Mouse (Mus musculus) adrenal gland, postnatal 25 days (tissue): Measurements from ENCODE around the gene Prm1. TPM values are rescaled to one million over a fixed set of nuclear protein-coding genes. Genes with fewer than 3 reads are reported as not detected.
"Not testable (repeated sequence)": the region's sequence is repeated elsewhere in the genome, so short reads cannot be mapped to it uniquely, and the experiment has no call there.

Source experiments
- DNase-seq: peaks from one replicate; pipeline ENCODE4 v3.0.0; 2021; ENCODE audit warnings: mixed read lengths
- total RNA-seq: library from RNA; stranded (reverse); gene quantifications from 2 replicates; pipeline ENCODE4 v1.2.3, GENCODE M21; 2021

Gene Prm1
- total RNA-seq, 1 experiment from 2014 or later = not detected

DNA sequence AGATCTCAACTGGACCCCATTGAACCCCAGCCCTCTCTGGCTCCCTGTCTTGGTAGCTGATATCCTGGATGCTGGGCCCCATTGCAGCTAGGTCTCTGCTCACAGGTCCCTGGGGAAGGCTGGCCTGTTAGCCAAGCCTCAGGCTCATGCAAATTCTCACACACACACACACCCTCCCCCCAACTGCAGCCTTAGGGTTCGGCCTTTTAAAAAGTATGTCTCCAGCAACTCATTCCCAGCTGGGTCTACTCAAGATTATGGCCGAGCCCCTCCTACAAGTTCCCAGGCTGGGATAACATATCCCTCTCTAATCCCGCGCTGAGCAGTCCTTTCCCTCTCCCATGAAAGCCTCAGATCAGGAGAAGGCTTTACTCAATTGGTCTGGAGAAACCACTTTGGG lies 15.7 kb upstream of the Prm1 start:
- DNase-seq = no peak

DNA sequence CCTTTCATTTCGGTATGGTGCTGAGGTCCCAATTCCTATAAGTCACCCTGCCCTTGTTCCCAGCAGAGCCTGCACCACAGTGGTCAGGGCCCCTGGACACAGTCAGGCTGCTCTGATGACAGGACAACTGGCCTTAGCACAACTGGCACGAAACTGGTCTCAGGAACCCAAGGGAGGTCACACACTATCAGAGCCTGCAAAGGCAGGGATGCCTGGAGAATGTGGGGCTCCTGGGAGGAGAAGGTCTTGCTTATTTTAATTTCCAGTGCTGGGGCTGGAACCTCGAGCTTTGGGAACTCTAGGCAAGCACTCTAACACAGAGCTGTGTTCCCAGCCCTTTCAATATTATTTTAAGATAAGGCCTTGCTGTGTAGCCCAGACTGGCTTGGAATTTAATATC lies 14.3 kb upstream of the Prm1 start:
- no peak for DNase-seq

GRCm38 (mm10) chr16:10818579-10819135 lies 13.0 kb upstream of the Prm1 start:
- no peak for DNase-seq

GRCm38 (mm10) chr16:10814864-10815263 lies 9.2 kb upstream of the Prm1 start:
- peak; percentile 28 for DNase-seq

- no peak for DNase-seq
These were observed 8.1 kb upstream of the Prm1 start for GRCm38 (mm10) chr16:10813726-10814125.

GRCm38 (mm10) chr16:10812865-10813371 lies 7.3 kb upstream of the Prm1 start, which contains the start of gene Gm11172:
TSS of gene Gm11172 (plus strand) at chr16:10812915.
- DNase-seq = no peak

DNA sequence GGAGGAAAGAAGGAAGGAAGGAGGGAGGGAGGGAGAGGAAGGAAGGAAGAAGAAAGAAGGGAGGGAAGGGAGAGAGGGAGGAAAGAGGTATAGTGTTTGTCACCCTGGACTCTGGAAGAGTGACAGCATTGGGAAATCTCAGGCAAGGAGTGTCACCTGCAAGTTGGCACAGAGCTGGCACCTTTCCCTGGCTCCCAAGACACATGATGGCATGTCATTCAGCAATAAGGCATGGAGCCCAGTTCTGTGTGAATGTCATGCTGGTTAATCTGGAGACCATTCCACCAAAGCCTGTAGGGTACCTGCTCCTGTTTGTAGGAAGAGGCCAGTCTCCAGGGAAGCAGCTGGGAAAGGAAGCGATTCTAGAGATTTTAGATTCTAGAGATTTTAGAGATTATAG lies 4.7 kb upstream of the Prm1 start:
- no peak for DNase-seq

- not testable (repeated sequence) for DNase-seq
These were observed 3.2 kb downstream of the Prm1 start for GRCm38 (mm10) chr16:10802420-10802819.

DNA sequence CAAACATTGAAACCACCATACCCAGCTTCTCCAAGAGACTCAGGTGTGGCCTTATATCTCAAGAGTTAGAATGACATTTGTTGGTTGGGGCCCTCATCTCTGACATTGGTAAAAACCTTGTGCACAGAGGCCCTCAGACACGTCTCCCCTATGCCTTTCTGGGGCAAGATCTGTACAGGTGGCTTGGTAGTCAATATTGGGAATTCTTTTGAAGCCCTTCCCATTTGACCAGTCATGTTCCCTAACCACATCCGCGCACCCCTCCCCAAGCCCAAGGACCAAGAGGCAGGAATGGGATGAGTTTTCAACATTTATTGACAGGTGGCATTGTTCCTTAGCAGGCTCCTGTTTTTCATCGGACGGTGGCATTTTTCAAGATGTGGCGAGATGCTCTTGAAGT lies 9.6 kb downstream of the Prm1 start, which contains the start of gene Prm2:
Gene Prm2 (minus strand): TSS at position 101 of the 400 bp plus-strand sequence.
- DNase-seq = no peak

DNA sequence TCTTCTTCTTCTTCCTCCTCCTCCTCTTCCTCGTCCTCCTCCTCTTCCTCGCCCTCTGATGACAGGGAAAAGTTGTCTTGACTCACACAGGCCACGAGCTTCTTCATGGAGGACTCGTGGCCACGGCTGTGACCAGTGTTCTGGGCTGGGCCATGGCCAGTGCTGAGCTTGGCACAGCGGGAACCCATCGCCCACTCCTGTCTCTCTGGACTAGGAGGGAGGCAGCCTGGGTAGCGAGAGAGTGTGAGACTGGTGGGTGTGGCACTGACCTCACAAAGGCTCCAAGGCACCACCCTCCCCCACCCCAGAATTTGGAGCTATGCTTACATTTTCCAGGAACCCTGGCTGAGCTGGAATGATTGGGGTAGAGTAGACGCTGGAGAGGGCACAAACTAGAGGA lies 14.9 kb downstream of the Prm1 start, which contains the start of gene Prm3:
Gene Prm3 (minus strand): TSS at position 213 of the 400 bp plus-strand sequence.
- no peak for DNase-seq

DNA sequence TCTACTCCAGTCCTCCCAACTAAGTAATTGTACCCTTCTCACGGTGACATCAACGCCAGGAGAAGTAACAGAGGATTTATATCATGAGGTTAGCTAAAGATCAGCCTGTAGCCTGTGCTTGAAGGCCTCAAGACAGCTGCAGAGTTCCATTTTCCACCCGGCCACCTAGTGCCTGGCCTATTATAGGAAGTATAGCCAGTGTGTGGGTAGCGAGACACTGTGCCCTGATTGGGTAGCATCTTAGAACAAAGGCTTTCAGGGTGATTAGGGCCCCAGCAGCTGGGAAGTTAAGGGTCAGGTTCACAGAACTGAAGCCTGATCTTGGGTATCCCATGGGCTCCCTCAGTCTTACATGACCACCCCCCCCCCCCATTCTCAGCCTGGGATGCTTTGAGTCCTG lies 16.8 kb downstream of the Prm1 start:
- DNase-seq = no peak

DNA sequence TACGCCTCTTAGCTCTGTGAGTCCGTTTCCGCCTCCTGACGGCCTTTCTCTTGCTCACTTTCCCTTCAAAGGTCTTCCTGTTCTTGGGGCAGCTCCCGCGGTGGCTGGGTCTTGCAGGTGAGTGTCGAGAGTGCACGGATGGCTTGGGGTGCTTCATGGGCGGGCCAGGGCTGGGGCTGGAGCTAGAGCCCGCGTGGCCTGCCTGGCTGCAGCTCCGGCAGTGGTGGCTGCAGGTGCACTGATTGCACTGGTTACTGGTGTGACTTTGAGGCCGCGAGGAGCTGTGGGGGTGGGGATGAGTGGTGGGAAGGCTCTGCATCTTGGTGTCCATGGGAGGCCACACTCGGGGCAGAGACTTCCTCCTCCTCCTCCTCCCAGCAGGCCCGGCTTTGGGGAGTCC lies 17.4 kb downstream of the Prm1 start, which contains the start of gene Tnp2:
Gene Tnp2 (minus strand): TSS at position 390 of the 400 bp plus-strand sequence.
- DNase-seq = no peak

DNA sequence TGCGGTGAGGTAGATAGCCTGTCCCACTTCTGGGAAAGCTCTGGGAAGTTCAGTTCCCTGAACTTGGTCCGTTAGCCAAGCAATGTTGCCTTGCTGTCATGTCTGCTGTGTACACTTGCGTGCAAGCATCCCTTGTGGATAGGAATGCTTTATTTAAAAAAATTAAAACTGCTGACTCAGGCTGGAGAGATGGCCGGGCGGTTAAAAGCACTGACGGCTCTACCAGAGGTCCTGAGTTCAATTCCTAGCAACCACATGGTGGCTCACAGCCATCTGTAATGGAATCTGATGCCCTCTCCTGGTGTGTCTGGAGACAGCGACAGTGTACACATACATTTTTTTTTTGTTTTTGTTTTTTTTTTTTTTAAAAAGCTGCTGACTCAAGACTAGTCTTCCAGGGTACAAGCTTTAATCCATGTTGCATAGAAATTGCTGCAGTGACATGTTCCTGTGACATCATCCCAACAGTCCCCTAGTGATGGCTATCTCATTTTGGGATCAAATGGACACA lies 18.0 kb downstream of the Prm1 start:
- DNase-seq = no peak

DNA sequence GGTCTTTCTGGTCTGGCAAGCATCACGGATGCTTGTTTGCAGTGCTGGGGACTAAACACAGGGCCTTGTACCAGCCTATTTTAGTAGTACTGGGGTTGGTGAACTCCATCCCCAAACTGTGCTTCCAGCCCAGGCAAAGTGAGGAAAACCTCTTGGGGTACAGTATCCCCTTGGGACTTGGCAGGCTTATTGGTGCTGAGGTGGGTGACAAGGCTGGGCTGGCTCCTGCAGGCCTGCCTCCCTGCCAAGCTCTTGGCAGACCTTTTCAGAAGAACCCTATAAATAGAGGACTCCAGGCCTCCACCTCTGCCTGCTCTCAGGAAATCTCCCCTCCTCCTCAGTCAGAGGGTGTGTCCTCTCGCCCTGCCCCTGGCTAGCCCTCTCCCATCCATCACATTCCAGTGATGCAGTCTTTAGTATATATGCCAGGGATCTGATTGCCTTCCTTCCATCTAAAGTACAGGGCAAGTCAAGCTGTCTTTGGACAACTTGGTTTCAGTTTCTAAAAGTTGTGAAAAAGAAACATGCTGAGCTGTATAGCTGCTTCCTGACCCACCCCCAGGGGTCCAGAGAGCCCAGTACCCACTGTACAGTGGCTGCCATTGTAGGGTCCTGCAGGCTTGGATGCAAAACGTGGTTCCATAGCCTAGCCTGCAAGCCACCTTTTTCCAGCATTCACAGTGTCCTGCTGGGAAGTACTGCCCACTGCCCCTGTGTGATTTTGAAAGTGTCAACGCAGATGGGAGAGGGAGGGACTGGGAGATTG lies 18.7 kb downstream of the Prm1 start:
- no peak for DNase-seq

- peak; percentile 74 for DNase-seq
These were observed 19.4 kb downstream of the Prm1 start for GRCm38 (mm10) chr16:10786288-10786687.

GRCm38 (mm10) chr16:10785371-10786231 lies 20.0 kb downstream of the Prm1 start, which contains the start of gene Socs1:
TSS of gene Socs1 (minus strand) at chr16:10785536.
- DNase-seq = peak; percentile 92

DNA sequence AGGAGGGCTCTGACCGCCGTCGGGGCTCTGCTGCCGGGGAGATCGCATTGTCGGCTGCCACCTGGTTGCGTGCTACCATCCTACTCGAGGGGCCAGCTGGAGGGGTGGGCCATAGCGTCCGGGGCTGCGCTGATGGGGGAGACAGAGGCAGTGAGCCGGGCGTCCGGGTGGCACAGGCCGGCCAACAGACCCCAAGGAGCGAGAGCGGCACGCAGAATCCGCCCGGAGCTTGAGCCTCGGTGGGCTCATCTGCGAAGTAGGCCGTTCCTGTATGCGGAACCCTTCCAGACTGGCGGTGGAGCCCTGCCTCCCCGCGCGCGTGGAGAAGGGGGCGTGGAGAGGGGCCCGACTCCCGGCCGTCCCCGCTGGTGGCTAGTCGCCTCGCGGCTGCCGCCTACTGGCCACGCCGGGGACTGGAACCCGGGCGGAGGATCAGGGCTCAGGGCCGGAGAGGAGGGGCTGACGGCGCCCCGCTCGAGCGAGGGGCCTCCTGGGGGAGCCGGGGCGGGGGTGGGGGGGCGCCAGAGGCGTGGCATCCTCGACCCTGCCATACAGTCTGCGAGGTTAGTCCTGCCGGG lies 20.8 kb downstream of the Prm1 start:
- peak; percentile 93 for DNase-seq

GRCm38 (mm10) chr16:10783883-10784792 lies 21.5 kb downstream of the Prm1 start:
- DNase-seq = peak; percentile 57

DNA sequence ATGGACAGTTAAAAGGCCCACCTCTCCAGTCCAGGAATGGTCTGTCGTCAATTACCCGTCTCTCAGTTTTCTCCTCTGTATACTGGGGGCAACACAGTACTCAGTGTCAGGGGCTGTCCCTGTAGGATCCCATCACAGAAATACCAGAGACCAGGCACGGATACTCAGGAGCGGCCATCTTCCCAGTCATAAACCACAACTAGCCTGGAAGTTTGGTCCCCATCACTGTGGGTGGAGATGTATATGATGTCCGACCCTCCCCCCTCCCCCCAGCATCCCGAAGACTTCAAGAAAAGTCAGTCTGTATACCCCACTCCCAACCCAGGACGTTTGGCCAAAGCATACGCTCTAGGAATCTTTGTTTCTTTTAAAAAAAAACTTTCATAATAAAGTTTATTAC lies 22.2 kb downstream of the Prm1 start:
- no peak for DNase-seq

DNA sequence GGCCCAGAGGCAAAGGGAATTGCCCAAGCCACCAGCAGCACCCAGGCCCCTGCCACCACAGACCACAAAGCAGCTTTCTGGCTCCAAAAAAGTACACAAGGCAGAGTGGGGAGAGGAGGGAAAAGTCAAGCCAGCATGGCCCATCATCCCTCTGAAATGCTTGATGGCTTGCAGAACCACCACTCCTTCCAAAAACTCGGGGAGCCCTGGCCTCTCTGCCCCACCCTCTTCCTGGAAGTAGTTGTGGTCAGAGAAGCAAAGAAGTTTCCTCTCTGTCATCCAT lies 22.5 kb downstream of the Prm1 start:
- DNase-seq = no peak
